Mouse (Mus musculus): ENCODE results near the gene Rrp9. TPM values are rescaled to one million over a fixed set of nuclear protein-coding genes. Genes with fewer than 3 reads are reported as not detected.
A peak's percentile ranks its signal among the peaks of the same experiment; 100 is the strongest.

The Rrp9 gene
- polyA plus RNA-seq, 1 experiment from 2014 or later: 52.0 TPM

DNA sequence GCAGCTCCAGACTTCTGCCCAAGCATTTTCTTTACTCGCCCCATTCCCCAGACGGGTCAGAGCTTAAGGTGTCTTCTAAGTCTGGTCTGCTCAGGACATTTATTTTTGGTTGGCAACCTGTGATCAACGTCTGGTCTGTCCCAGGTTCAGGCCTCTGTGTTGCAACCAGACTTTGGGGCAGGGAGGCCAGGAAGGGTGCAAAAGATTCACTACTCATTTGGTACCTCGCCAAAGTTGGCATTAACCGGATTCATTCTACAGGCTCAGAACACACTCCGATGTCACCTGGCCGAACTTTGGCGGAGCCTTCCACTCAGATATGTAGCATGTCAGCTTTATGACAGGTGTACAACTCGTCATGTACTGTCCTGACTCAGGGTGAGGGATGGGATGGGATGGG is 27.8 kb upstream of the Rrp9 start:
- Histone ChIP-seq H3K4me2 (ENCODE audit: low read depth, low read length) (peak overlapping the region; percentile 73), H3K27ac (ENCODE audit: low read length) (peak overlapping the region; percentile 77), H3K36me3 (ENCODE audit: control insufficient read depth, insufficient read depth, low read length) (no peaks in the 10 kb centered on the region), H3K4me1 (ENCODE audit: control insufficient read depth, insufficient read depth, low read length) (peaks cover 53% of the 10 kb centered on the region), H3K27me3 (replicated peaks; ENCODE audit: control insufficient read depth, insufficient read depth, low read length) (no peaks in the 10 kb centered on the region), H3K9ac (ENCODE audit: low read depth, low read length) (peak overlapping the region; percentile 81), H3K4me3 (ENCODE audit: low read length) (peak overlapping the region; percentile 60), H3K9me3 (ENCODE audit: control insufficient read depth, low read length) (no peaks in the 10 kb centered on the region)
- ATAC-seq: peak; percentile 8
- 31% methylated on average over 9 of the region's 9 CpGs for WGBS

- no peaks in the 10 kb centered on the region for H3K36me3 ChIP-seq (ENCODE audit: control insufficient read depth, insufficient read depth, low read length)
- peak overlapping the region; percentile 73 for H3K4me2 ChIP-seq (ENCODE audit: low read depth, low read length)
- WGBS: under 1% methylated on average over 23 of the region's 23 CpGs
- peak overlapping the region; percentile 63 for H3K4me3 ChIP-seq (ENCODE audit: low read length)
- peak overlapping the region; percentile 81 for H3K9ac ChIP-seq (ENCODE audit: low read depth, low read length)
- no peaks in the 10 kb centered on the region for H3K9me3 ChIP-seq (ENCODE audit: control insufficient read depth, low read length)
- H3K4me1 ChIP-seq (ENCODE audit: control insufficient read depth, insufficient read depth, low read length): peaks cover 57% of the 10 kb centered on the region
- H3K27me3 ChIP-seq (replicated peaks; ENCODE audit: control insufficient read depth, insufficient read depth, low read length): no peaks in the 10 kb centered on the region
- peak; percentile 60 for ATAC-seq
- H3K27ac ChIP-seq (ENCODE audit: low read length): peak overlapping the region; percentile 77
Observed at GRCm38 (mm10) chr9:106448498-106449031, 27.2 kb upstream of the Rrp9 start.

GRCm38 (mm10) chr9:106449947-106450346 is 25.8 kb upstream of the Rrp9 start:
- Histone ChIP-seq H3K27me3 (replicated peaks; ENCODE audit: control insufficient read depth, insufficient read depth, low read length) (no peaks in the 10 kb centered on the region), H3K9ac (ENCODE audit: low read depth, low read length) (no peak overlapping the region), H3K4me2 (ENCODE audit: low read depth, low read length) (no peak overlapping the region; the same call in 1 of the 2 replicates), H3K36me3 (ENCODE audit: control insufficient read depth, insufficient read depth, low read length) (no peaks in the 10 kb centered on the region), H3K4me1 (ENCODE audit: control insufficient read depth, insufficient read depth, low read length) (peaks cover 65% of the 10 kb centered on the region), H3K9me3 (ENCODE audit: control insufficient read depth, low read length) (no peaks in the 10 kb centered on the region), H3K27ac (ENCODE audit: low read length) (no peak overlapping the region), H3K4me3 (ENCODE audit: low read length) (no peak overlapping the region)
- ATAC-seq: no peak
- WGBS: 87% methylated on average over 8 of the region's 8 CpGs

- H3K4me3 ChIP-seq (ENCODE audit: low read length): 0 out of 2 replicates have a peak overlapping the region, but pooled peaks have one; percentile 8
- H3K4me2 ChIP-seq (ENCODE audit: low read depth, low read length): peak overlapping the region; percentile 33
- ATAC-seq: no peak
- H3K36me3 ChIP-seq (ENCODE audit: control insufficient read depth, insufficient read depth, low read length): no peaks in the 10 kb centered on the region
- WGBS: 14% methylated on average over 9 of the region's 9 CpGs
- peak overlapping the region; percentile 34; the same call in 1 of the 2 replicates for H3K27ac ChIP-seq (ENCODE audit: low read length)
- no peaks in the 10 kb centered on the region for H3K27me3 ChIP-seq (replicated peaks; ENCODE audit: control insufficient read depth, insufficient read depth, low read length)
- peaks cover 64% of the 10 kb centered on the region for H3K4me1 ChIP-seq (ENCODE audit: control insufficient read depth, insufficient read depth, low read length)
- H3K9me3 ChIP-seq (ENCODE audit: control insufficient read depth, low read length): no peaks in the 10 kb centered on the region
- no peak overlapping the region for H3K9ac ChIP-seq (ENCODE audit: low read depth, low read length)
Observed at GRCm38 (mm10) chr9:106450661-106451060, 25.1 kb upstream of the Rrp9 start.

- ATAC-seq: no peak
- Histone ChIP-seq H3K9me3 (ENCODE audit: control insufficient read depth, low read length) (no peaks in the 10 kb centered on the region), H3K4me3 (ENCODE audit: low read length) (no peak overlapping the region), H3K36me3 (ENCODE audit: control insufficient read depth, insufficient read depth, low read length) (no peaks in the 10 kb centered on the region), H3K4me2 (ENCODE audit: low read depth, low read length) (no peak overlapping the region), H3K27ac (ENCODE audit: low read length) (no peak overlapping the region), H3K27me3 (replicated peaks; ENCODE audit: control insufficient read depth, insufficient read depth, low read length) (no peaks in the 10 kb centered on the region), H3K9ac (ENCODE audit: low read depth, low read length) (no peak overlapping the region), H3K4me1 (ENCODE audit: control insufficient read depth, insufficient read depth, low read length) (peaks cover 64% of the 10 kb centered on the region)
- WGBS: 69% methylated on average over 11 of the region's 11 CpGs
Observed at GRCm38 (mm10) chr9:106451298-106451697, 24.5 kb upstream of the Rrp9 start.

GRCm38 (mm10) chr9:106451899-106452298 is 23.9 kb upstream of the Rrp9 start:
- H3K27me3 ChIP-seq (replicated peaks; ENCODE audit: control insufficient read depth, insufficient read depth, low read length): no peaks in the 10 kb centered on the region
- H3K4me2 ChIP-seq (ENCODE audit: low read depth, low read length): no peak overlapping the region
- no peaks in the 10 kb centered on the region for H3K36me3 ChIP-seq (ENCODE audit: control insufficient read depth, insufficient read depth, low read length)
- H3K4me1 ChIP-seq (ENCODE audit: control insufficient read depth, insufficient read depth, low read length): peaks cover 65% of the 10 kb centered on the region
- H3K9me3 ChIP-seq (ENCODE audit: control insufficient read depth, low read length): no peaks in the 10 kb centered on the region
- WGBS: 55% methylated on average over 2 of the region's 2 CpGs
- ATAC-seq: no peak
- H3K27ac ChIP-seq (ENCODE audit: low read length): no peak overlapping the region
- H3K9ac ChIP-seq (ENCODE audit: low read depth, low read length): no peak overlapping the region
- H3K4me3 ChIP-seq (ENCODE audit: low read length): no peak overlapping the region

GRCm38 (mm10) chr9:106452351-106452750 is 23.4 kb upstream of the Rrp9 start:
- peaks cover 70% of the 10 kb centered on the region for H3K4me1 ChIP-seq (ENCODE audit: control insufficient read depth, insufficient read depth, low read length)
- ATAC-seq: no peak
- no peaks in the 10 kb centered on the region for H3K9me3 ChIP-seq (ENCODE audit: control insufficient read depth, low read length)
- H3K4me2 ChIP-seq (ENCODE audit: low read depth, low read length): no peak overlapping the region
- 0 out of 2 replicates have a peak overlapping the region, but pooled peaks have one; percentile 7 for H3K27ac ChIP-seq (ENCODE audit: low read length)
- WGBS: 40% methylated on average over 6 of the region's 6 CpGs
- H3K9ac ChIP-seq (ENCODE audit: low read depth, low read length): no peak overlapping the region
- no peaks in the 10 kb centered on the region for H3K36me3 ChIP-seq (ENCODE audit: control insufficient read depth, insufficient read depth, low read length)
- H3K4me3 ChIP-seq (ENCODE audit: low read length): no peak overlapping the region
- no peaks in the 10 kb centered on the region for H3K27me3 ChIP-seq (replicated peaks; ENCODE audit: control insufficient read depth, insufficient read depth, low read length)

DNA sequence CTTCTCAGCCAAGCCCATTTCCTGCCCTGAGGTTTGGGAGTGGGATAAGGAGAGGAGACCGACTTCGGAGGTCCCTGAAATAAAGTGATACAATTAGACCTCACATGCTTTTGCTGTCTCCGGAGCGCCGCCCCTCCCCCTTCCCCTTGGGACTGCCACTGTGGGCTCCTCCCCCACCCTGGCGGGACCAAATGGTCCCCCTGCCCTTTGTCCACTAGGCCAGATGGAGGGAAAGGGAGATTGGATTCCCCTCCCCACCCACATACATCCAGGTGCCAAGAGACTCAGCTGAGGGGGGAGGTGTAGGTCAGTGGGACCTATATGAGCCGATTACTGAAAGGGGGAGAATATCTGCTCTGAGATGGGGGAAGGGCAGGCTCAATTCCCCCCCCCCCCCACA is 22.9 kb upstream of the Rrp9 start:
- ATAC-seq: no peak
- Histone ChIP-seq H3K9ac (ENCODE audit: low read depth, low read length) (peak overlapping the region; percentile 83; the same call in 1 of the 2 replicates), H3K36me3 (ENCODE audit: control insufficient read depth, insufficient read depth, low read length) (no peaks in the 10 kb centered on the region), H3K4me1 (ENCODE audit: control insufficient read depth, insufficient read depth, low read length) (peaks cover 70% of the 10 kb centered on the region), H3K27ac (ENCODE audit: low read length) (0 out of 2 replicates have a peak overlapping the region, but pooled peaks have one; percentile 7), H3K4me3 (ENCODE audit: low read length) (peak overlapping the region; percentile 71), H3K27me3 (replicated peaks; ENCODE audit: control insufficient read depth, insufficient read depth, low read length) (no peaks in the 10 kb centered on the region), H3K9me3 (ENCODE audit: control insufficient read depth, low read length) (no peaks in the 10 kb centered on the region), H3K4me2 (ENCODE audit: low read depth, low read length) (peak overlapping the region; percentile 97)
- 10% methylated on average over 7 of the region's 7 CpGs for WGBS

- H3K4me1 ChIP-seq (ENCODE audit: control insufficient read depth, insufficient read depth, low read length): peaks cover 64% of the 10 kb centered on the region
- 0% methylated on average over 41 of the region's 74 CpGs for WGBS
- H3K27me3 ChIP-seq (replicated peaks; ENCODE audit: control insufficient read depth, insufficient read depth, low read length): no peaks in the 10 kb centered on the region
Observed at GRCm38 (mm10) chr9:106453271-106454070, 22.3 kb upstream of the Rrp9 start, which contains the start of gene Pcbp4. Pcbp4 (plus strand) TSS chr9:106453291.

More at GRCm38 (mm10) chr9:106453271-106454070, 22.3 kb upstream of the Rrp9 start, which contains the start of gene Pcbp4:
- ATAC-seq: peak; percentile 75
- Histone ChIP-seq H3K4me2 (ENCODE audit: low read depth, low read length) (peak within 1 kb of the TSS; percentile 97), H3K4me3 (ENCODE audit: low read length) (peak within 1 kb of the TSS; percentile 71), H3K36me3 (ENCODE audit: control insufficient read depth, insufficient read depth, low read length) (no peaks in the 10 kb centered on the region), H3K27ac (ENCODE audit: low read length) (peak within 1 kb of the TSS; percentile 85), H3K9me3 (ENCODE audit: control insufficient read depth, low read length) (no peaks in the 10 kb centered on the region), H3K9ac (ENCODE audit: low read depth, low read length) (peak within 1 kb of the TSS; percentile 83)

All from intestine, embryonic 16.5 days (tissue).